Mouse (Mus musculus) forebrain, embryonic 16.5 days (tissue): ENCODE data around the gene Ndufs2. TPM values are rescaled to one million over a fixed set of nuclear protein-coding genes. Genes with fewer than 3 reads are reported as not detected.

Source experiments
- ATAC-seq: fragments of 200-750 bp; cut with Nextera tagmentation; 2 replicates; pipeline ENCODE4 v1.8.0; 2017; ENCODE audit warnings: mild to moderate bottlenecking, moderate library complexity
- H3K27ac ChIP-seq: fragments of 300-500 bp; sonication (generic); 2 replicates; pipeline ENCODE4 v1.5.1; 2014; ENCODE audit warnings: low read length, control low read depth
- H3K27me3 ChIP-seq: fragments of 300-500 bp; sonication (generic); replicated peaks from 2 replicates; pipeline ENCODE4 v1.6.1; 2014; ENCODE audit warnings: low read length; ENCODE audit not compliant: control insufficient read depth, insufficient read depth
- H3K36me3 ChIP-seq: fragments of 300-500 bp; sonication (generic); 2 replicates; pipeline ENCODE4 v1.6.1; 2014; ENCODE audit not compliant: control insufficient read depth, insufficient read depth
- H3K4me1 ChIP-seq: fragments of 300-500 bp; sonication (generic); replicated peaks from 2 replicates; pipeline ENCODE4 v1.6.1; 2014; ENCODE audit warnings: low read length; ENCODE audit not compliant: control insufficient read depth, insufficient read depth
- H3K4me2 ChIP-seq: fragments of 300-500 bp; sonication (generic); 2 replicates; pipeline ENCODE4 v1.6.1; 2014; ENCODE audit warnings: mild to moderate bottlenecking, low read length, control low read depth
- H3K4me3 ChIP-seq: fragments of 300-500 bp; sonication (generic); replicated peaks from 2 replicates; pipeline ENCODE4 v1.5.1; 2014; ENCODE audit warnings: mild to moderate bottlenecking, low read length, control low read depth
- H3K9ac ChIP-seq: fragments of 300-500 bp; sonication (generic); replicated peaks from 2 replicates; pipeline ENCODE4 v1.6.1; 2014; ENCODE audit warnings: low read depth, low read length, control low read depth
- H3K9me3 ChIP-seq: fragments of 300-500 bp; sonication (generic); 2 replicates; pipeline ENCODE4 v1.6.1; 2016; ENCODE audit warnings: low read length; ENCODE audit not compliant: control insufficient read depth
- WGBS: fragments of 180-500 bp; shearing (Covaris S2); extraction: QIAGEN DNeasy Blood & Tissue Kit; methylation state at CpG from one replicate; pipeline ENCODE4 v1.1.7; 2014; 5-methylcytosine and 5-hydroxymethylcytosine counted together
- polyA plus RNA-seq: library from polyadenylated mRNA; unstranded; fragments of >200 nt; fragmentation: Nextera tagmentation; extraction: Ambion mirVana; gene quantifications from 2 replicates; pipeline ENCODE4 v1.2.1, GENCODE M21; 2015

Ndufs2 gene
- polyA plus RNA-seq, 1 experiment from 2014 or later = 232 TPM

DNA sequence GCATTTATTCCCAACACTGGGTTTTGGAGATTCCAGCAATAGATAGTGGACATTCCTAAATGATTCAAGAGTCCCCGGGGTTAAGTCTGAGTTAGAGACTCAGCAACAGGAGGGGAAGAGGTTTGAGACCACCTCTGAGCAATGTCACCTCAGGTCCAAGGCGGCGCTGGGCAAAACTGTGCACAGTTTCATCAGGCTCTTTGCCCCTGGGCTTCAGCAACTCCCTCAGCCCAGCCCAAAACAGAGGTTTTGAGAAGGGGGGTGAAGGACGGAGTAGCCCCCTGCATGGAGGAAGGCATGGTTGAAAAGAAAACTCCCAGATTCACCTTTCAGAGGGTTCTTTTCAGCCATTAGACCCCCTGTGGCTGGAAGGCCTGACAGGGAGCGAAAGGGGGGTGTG lies 28.5 kb upstream of the Ndufs2 start:
- WGBS = 46% methylated on average over 5 of the region's 5 CpGs
- H3K4me3 ChIP-seq = no peak overlapping the region
- peaks cover 18% of the 10 kb centered on the region for H3K36me3 ChIP-seq
- peak overlapping the region; percentile 84 for H3K4me2 ChIP-seq
- no peaks in the 10 kb centered on the region for H3K9me3 ChIP-seq
- peaks cover 18% of the 10 kb centered on the region for H3K4me1 ChIP-seq
- H3K27me3 ChIP-seq = no peaks in the 10 kb centered on the region
- no peak overlapping the region for H3K9ac ChIP-seq
- no peak for ATAC-seq
- no peak overlapping the region for H3K27ac ChIP-seq

- no peak for ATAC-seq
- Histone ChIP-seq H3K9ac (no peak overlapping the region), H3K4me1 (peaks cover 18% of the 10 kb centered on the region), H3K27me3 (no peaks in the 10 kb centered on the region), H3K4me3 (no peak overlapping the region), H3K4me2 (no peak overlapping the region), H3K27ac (no peak overlapping the region), H3K36me3 (peaks cover 20% of the 10 kb centered on the region), H3K9me3 (no peaks in the 10 kb centered on the region)
- WGBS = 90% methylated on average over 14 of the region's 14 CpGs
Measured at GRCm38 (mm10) chr1:171279012-171279705, 28.0 kb upstream of the Ndufs2 start.

- Histone ChIP-seq H3K27me3 (no peaks in the 10 kb centered on the region), H3K36me3 (peaks cover 22% of the 10 kb centered on the region), H3K4me1 (peaks cover 18% of the 10 kb centered on the region), H3K9ac (no peak overlapping the region), H3K27ac (no peak overlapping the region), H3K9me3 (no peaks in the 10 kb centered on the region), H3K4me3 (no peak overlapping the region), H3K4me2 (no peak overlapping the region)
- ATAC-seq = no peak
- 95% methylated on average over 8 of the region's 8 CpGs for WGBS
Measured at GRCm38 (mm10) chr1:171278436-171278835, 27.2 kb upstream of the Ndufs2 start.

GRCm38 (mm10) chr1:171277736-171278135 lies 26.5 kb upstream of the Ndufs2 start:
- 90% methylated on average over 10 of the region's 10 CpGs for WGBS
- Histone ChIP-seq H3K4me2 (no peak overlapping the region), H3K9me3 (no peaks in the 10 kb centered on the region), H3K36me3 (peaks cover 22% of the 10 kb centered on the region), H3K4me1 (peaks cover 18% of the 10 kb centered on the region), H3K27me3 (no peaks in the 10 kb centered on the region), H3K9ac (no peak overlapping the region), H3K27ac (no peak overlapping the region), H3K4me3 (no peak overlapping the region)
- no peak for ATAC-seq

DNA sequence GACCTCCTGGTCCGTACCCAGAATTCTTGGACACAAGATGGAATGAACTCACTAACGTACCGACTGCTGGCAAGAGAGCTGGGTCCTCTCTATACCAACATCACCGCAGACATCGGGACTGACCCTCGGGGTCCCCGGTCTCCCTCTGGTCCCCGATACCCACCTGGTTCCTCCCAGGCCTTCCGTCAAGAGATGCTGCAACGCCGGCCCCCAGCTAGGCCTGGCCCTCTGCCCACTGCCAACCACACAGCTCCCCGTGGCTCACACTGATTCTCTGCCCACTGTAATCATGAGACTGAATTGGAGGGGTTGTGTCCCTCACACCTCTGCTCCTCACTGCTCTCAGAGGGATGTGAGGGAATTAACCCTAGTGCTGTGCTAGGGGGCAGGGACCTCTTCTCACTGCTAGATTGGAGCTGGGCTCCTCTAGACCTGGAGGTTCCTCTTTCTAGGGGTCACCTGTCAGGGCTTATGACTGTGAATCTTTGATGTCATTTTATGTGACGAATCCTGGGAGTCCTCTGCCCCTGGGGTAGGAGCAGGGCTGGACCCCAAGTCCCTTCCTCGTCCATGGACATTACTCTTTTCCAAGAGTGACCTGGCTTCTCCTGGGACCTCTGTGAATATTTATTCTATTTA lies 25.0 kb upstream of the Ndufs2 start:
- ATAC-seq = no peak

GRCm38 (mm10) chr1:171275144-171275734 lies 24.1 kb upstream of the Ndufs2 start:
- no peak for ATAC-seq
- H3K4me2 ChIP-seq = no peak overlapping the region
- WGBS = 70% methylated on average over 11 of the region's 11 CpGs
- H3K27me3 ChIP-seq = no peaks in the 10 kb centered on the region
- no peaks in the 10 kb centered on the region for H3K9me3 ChIP-seq
- peaks cover 26% of the 10 kb centered on the region for H3K36me3 ChIP-seq
- H3K9ac ChIP-seq = no peak overlapping the region
- H3K4me1 ChIP-seq = peaks cover 23% of the 10 kb centered on the region
- no peak overlapping the region for H3K27ac ChIP-seq
- H3K4me3 ChIP-seq = no peak overlapping the region

More for the DNA sequence above, 25.0 kb upstream of the Ndufs2 start:
- 96% methylated on average over 14 of the region's 14 CpGs for whole genome bisulfite sequencing
- Histone ChIP-seq H3K9me3 (no peaks in the 10 kb centered on the region), H3K27ac (no peak overlapping the region), H3K36me3 (peaks cover 26% of the 10 kb centered on the region), H3K27me3 (no peaks in the 10 kb centered on the region), H3K4me1 (peaks cover 20% of the 10 kb centered on the region), H3K9ac (no peak overlapping the region), H3K4me3 (no peak overlapping the region), H3K4me2 (no peak overlapping the region)

- no peak overlapping the region for H3K27ac ChIP-seq
- 90% methylated on average over 12 of the region's 12 CpGs for whole genome bisulfite sequencing
- H3K27me3 ChIP-seq = no peaks in the 10 kb centered on the region
- no peak overlapping the region for H3K4me3 ChIP-seq
- peaks cover 26% of the 10 kb centered on the region for H3K36me3 ChIP-seq
- no peaks in the 10 kb centered on the region for H3K9me3 ChIP-seq
- no peak overlapping the region for H3K4me2 ChIP-seq
- H3K9ac ChIP-seq = no peak overlapping the region
- no peak for ATAC-seq
- peaks cover 22% of the 10 kb centered on the region for H3K4me1 ChIP-seq
Measured at GRCm38 (mm10) chr1:171274171-171274570, 23.0 kb upstream of the Ndufs2 start.

DNA sequence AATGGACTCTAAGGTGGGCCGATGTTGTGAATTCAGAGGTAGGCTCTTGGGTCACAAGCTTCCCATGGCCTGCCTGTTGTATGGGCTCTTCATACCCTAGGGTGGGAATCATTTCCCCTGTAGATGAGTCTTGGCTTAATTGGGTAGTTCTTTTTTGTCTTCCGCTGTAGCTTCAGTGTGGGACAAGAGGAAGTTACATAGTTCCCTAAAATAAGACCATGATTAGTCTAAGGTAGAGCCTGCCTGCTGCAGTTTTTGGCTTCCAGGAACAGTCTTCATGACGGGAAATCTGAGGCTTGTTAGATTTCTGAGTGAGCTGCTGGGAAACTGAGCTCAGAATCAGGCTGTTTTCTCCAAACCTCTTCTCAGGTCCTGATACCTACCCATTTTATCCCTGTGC lies 20.9 kb upstream of the Ndufs2 start:
- Histone ChIP-seq H3K9ac (no peak overlapping the region), H3K27me3 (no peaks in the 10 kb centered on the region), H3K4me2 (no peak overlapping the region), H3K4me1 (peaks cover 22% of the 10 kb centered on the region), H3K4me3 (no peak overlapping the region), H3K27ac (no peak overlapping the region), H3K9me3 (no peaks in the 10 kb centered on the region), H3K36me3 (peaks cover 26% of the 10 kb centered on the region)
- WGBS = 94% methylated on average over 3 of the region's 3 CpGs
- no peak for ATAC-seq

DNA sequence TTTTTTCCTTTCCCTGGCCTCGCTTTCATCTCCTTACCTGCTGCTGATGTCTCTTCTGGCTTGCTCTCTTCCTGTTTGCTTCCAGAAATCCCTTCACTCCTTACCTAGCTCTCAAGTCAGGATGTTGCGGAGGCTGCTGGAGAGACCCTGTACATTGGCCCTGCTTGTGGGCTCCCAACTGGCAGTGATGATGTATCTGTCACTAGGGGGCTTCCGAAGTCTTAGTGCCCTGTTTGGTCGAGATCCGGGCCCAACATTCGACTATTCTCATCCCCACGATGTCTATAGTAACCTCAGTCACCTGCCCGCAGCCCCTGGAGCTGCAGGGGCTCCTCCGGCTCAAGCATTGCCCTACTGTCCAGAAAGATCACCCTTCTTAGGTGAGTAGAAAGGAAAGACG lies 20.4 kb upstream of the Ndufs2 start:
- Histone ChIP-seq H3K9me3 (no peaks in the 10 kb centered on the region), H3K27ac (no peak overlapping the region), H3K4me3 (no peak overlapping the region), H3K4me2 (peak overlapping the region; percentile 92), H3K27me3 (no peaks in the 10 kb centered on the region), H3K4me1 (peaks cover 22% of the 10 kb centered on the region), H3K9ac (no peak overlapping the region), H3K36me3 (peaks cover 22% of the 10 kb centered on the region)
- ATAC-seq = no peak
- WGBS = 77% methylated on average over 10 of the region's 10 CpGs
